Comparison of ENCODE assay signal across 8 mouse cellular contexts in genomic region chr19:26037270-26037669, GRCm38 (mm10).
A peak's percentile ranks its signal among the peaks of the same experiment; 100 is the strongest.
DNase-seq lines count a peak whose midpoint lies in the region; ATAC-seq and TF ChIP-seq lines count a peak whose summit lies in the region.

No protein-coding gene starts in this region.

- no peak overlapping the region for H3K9ac ChIP-seq in intestine, embryonic 14.5 days (ENCODE audit: low read length)
- no peak overlapping the region for H3K9ac ChIP-seq in liver, postnatal 0 days (replicated peaks)
- H3K9ac ChIP-seq in stomach, postnatal 0 days (ENCODE audit: low read length), result no peak overlapping the region

- no peak overlapping the region for H3K4me2 ChIP-seq in intestine, embryonic 14.5 days (ENCODE audit: low read length)
- H3K4me2 ChIP-seq in liver, postnatal 0 days (ENCODE audit: low read depth, low read length), result no peak overlapping the region
- no peak overlapping the region for H3K4me2 ChIP-seq in stomach, postnatal 0 days (replicated peaks; ENCODE audit: low read depth)

- WGBS in intestine, embryonic 14.5 days, result 8% methylated on average over 7 of the region's 7 CpGs
- 13% methylated on average over 7 of the region's 7 CpGs for WGBS in liver, postnatal 0 days (ENCODE audit: insufficient replicate concordance)
- WGBS in stomach, postnatal 0 days, result 14% methylated on average over 7 of the region's 7 CpGs

- H3K4me1 ChIP-seq in intestine, embryonic 14.5 days (replicated peaks; ENCODE audit: control insufficient read depth, insufficient read depth, low read length), result no peaks in the 10 kb centered on the region
- H3K4me1 ChIP-seq in liver, postnatal 0 days (ENCODE audit: insufficient read depth), result no peaks in the 10 kb centered on the region
- no peaks in the 10 kb centered on the region for H3K4me1 ChIP-seq in stomach, postnatal 0 days (replicated peaks; ENCODE audit: control insufficient read depth, insufficient read depth)

- intact Hi-C loops in left cerebral cortex, postnatal 36 days (cut with DNase I), result no loop called here

- TF ChIP-seq EP300 in liver, postnatal 0 days (IDR thresholded peaks at IDR 0.05; ENCODE audit: low read depth), result no peak
- TF ChIP-seq EP300 in stomach, postnatal 0 days (optimal IDR thresholded peaks at IDR 0.05), result no peak

- TF ChIP-seq CTCF in liver, postnatal 0 days (IDR thresholded peaks at IDR 0.05; ENCODE audit: low read depth), result peak; percentile 65
- peak; percentile 86 for TF ChIP-seq CTCF in stomach, postnatal 0 days (IDR thresholded peaks at IDR 0.05; ENCODE audit: low read depth)

- ATAC-seq in intestine, embryonic 14.5 days (replicated peaks; ENCODE audit: low FRiP score, low TSS enrichment, low read depth), result no peak
- ATAC-seq in liver, postnatal 0 days, result no peak
- ATAC-seq in stomach, postnatal 0 days (ENCODE audit: low FRiP score, low TSS enrichment), result peak; percentile 84

- peak; percentile 50 to 60 for DNase-seq in cerebellum, postnatal 14 days
- no peak for DNase-seq in cerebellum, adult 11 months
- DNase-seq in thymus, postnatal 4 days, result peak; percentile 27
- no peak for DNase-seq in thymus, postnatal 0 days (ENCODE audit: low spot score)
- DNase-seq in intestine, embryonic 14.5 days (ENCODE audit: low spot score), result peak; percentile 70
- peak; percentile 57 for DNase-seq in liver, postnatal 0 days
- DNase-seq in stomach, postnatal 0 days (ENCODE audit: low spot score), result peak; percentile 85
- no peak for DNase-seq in left cerebral cortex, postnatal 36 days (ENCODE audit: low spot score in 2 of 2)

- no peaks in the 10 kb centered on the region for H3K27me3 ChIP-seq in intestine, embryonic 14.5 days (replicated peaks; ENCODE audit: control insufficient read depth, insufficient read depth, low read length)
- no peaks in the 10 kb centered on the region for H3K27me3 ChIP-seq in liver, postnatal 0 days (ENCODE audit: insufficient read depth, low read length)
- no peaks in the 10 kb centered on the region for H3K27me3 ChIP-seq in stomach, postnatal 0 days (ENCODE audit: control insufficient read depth, insufficient read depth, low read length)

- no peaks in the 10 kb centered on the region for H3K9me3 ChIP-seq in intestine, embryonic 14.5 days (ENCODE audit: control insufficient read depth, low read length)
- H3K9me3 ChIP-seq in liver, postnatal 0 days (ENCODE audit: low read length), result no peaks in the 10 kb centered on the region
- no peaks in the 10 kb centered on the region for H3K9me3 ChIP-seq in stomach, postnatal 0 days (ENCODE audit: control insufficient read depth, low read length)

- H3K4me3 ChIP-seq in intestine, embryonic 14.5 days (ENCODE audit: low read depth, low read length), result no peak overlapping the region
- no peak overlapping the region for H3K4me3 ChIP-seq in liver, postnatal 0 days (ENCODE audit: low read depth, low read length)
- H3K4me3 ChIP-seq in stomach, postnatal 0 days (ENCODE audit: low read depth, low read length), result no peak overlapping the region

- H3K27ac ChIP-seq in intestine, embryonic 14.5 days (ENCODE audit: low read depth), result no peak overlapping the region
- no peak overlapping the region for H3K27ac ChIP-seq in liver, postnatal 0 days (ENCODE audit: low read depth)
- no peak overlapping the region for H3K27ac ChIP-seq in stomach, postnatal 0 days (replicated peaks)

- H3K36me3 ChIP-seq in intestine, embryonic 14.5 days (ENCODE audit: control insufficient read depth, insufficient read depth, low read length), result no peaks in the 10 kb centered on the region
- no peaks in the 10 kb centered on the region for H3K36me3 ChIP-seq in liver, postnatal 0 days (replicated peaks; ENCODE audit: insufficient read depth, low read length)
- no peaks in the 10 kb centered on the region for H3K36me3 ChIP-seq in stomach, postnatal 0 days (ENCODE audit: control insufficient read depth, insufficient read depth, low read length)

Comparison
In these comparisons a context has a peak if more than half of its experiments do, and no peak if none do; other contexts are left out.
1. DNase-seq: peak in cerebellum, postnatal 14 days (2 of 2), thymus, postnatal 4 days (single experiment), intestine, embryonic 14.5 days (single experiment), liver, postnatal 0 days (single experiment) and stomach, postnatal 0 days (single experiment); none in cerebellum, adult 11 months (single experiment), thymus, postnatal 0 days (single experiment) and left cerebral cortex, postnatal 36 days (0 of 2).